Mouse (Mus musculus) intestine, embryonic 16.5 days (tissue): ENCODE measurements around the gene Card19. TPM values are rescaled to one million over a fixed set of nuclear protein-coding genes. Genes with fewer than 3 reads are reported as not detected.

Source experiments
- ATAC-seq: fragments of 200-750 bp; cut with Nextera tagmentation; 2 replicates; pipeline ENCODE4 v1.8.0; 2017; ENCODE audit warnings: moderate TSS enrichment, moderate library complexity
- H3K27ac ChIP-seq: fragments of 300-500 bp; sonication (generic); 2 replicates; pipeline ENCODE4 v1.5.1; 2014; ENCODE audit warnings: mild to moderate bottlenecking, low read length
- H3K27me3 ChIP-seq: fragments of 300-500 bp; sonication (generic); replicated peaks from 2 replicates; pipeline ENCODE4 v1.6.1; 2014; ENCODE audit warnings: low read length, control low read depth, mixed read lengths; ENCODE audit not compliant: control insufficient read depth, insufficient read depth
- H3K36me3 ChIP-seq: fragments of 300-500 bp; sonication (generic); 2 replicates; pipeline ENCODE4 v1.6.1; 2014; ENCODE audit warnings: low read length, control low read depth; ENCODE audit not compliant: control insufficient read depth, insufficient read depth
- H3K4me1 ChIP-seq: fragments of 300-500 bp; sonication (generic); 2 replicates; pipeline ENCODE4 v1.6.1; 2014; ENCODE audit warnings: low read length, control low read depth, mixed read lengths; ENCODE audit not compliant: control insufficient read depth, insufficient read depth
- H3K4me2 ChIP-seq: fragments of 300-500 bp; sonication (generic); 2 replicates; pipeline ENCODE4 v1.6.1; 2014; ENCODE audit warnings: low read depth, low read length, control low read depth
- H3K4me3 ChIP-seq: fragments of 300-500 bp; sonication (generic); 2 replicates; pipeline ENCODE4 v1.5.1; 2014; ENCODE audit warnings: mild to moderate bottlenecking, low read length
- H3K9ac ChIP-seq: fragments of 300-500 bp; sonication (generic); 2 replicates; pipeline ENCODE4 v1.6.1; 2014; ENCODE audit warnings: low read depth, low read length
- H3K9me3 ChIP-seq: fragments of 300-500 bp; sonication (generic); 2 replicates; pipeline ENCODE4 v1.6.1; 2016; ENCODE audit warnings: low read length, control low read depth; ENCODE audit not compliant: control insufficient read depth
- WGBS: fragments of 180-500 bp; shearing (Covaris S2); extraction: QIAGEN DNeasy Blood & Tissue Kit; methylation state at CpG from one replicate; pipeline ENCODE4 v1.1.7; 2014; 5-methylcytosine and 5-hydroxymethylcytosine counted together
- polyA plus RNA-seq: library from polyadenylated mRNA; unstranded; fragments of >200 nt; fragmentation: Nextera tagmentation; extraction: Ambion mirVana; gene quantifications from 2 replicates; pipeline ENCODE4 v1.2.1, GENCODE M21; 2015

Gene Card19
- polyA plus RNA-seq, 1 experiment from 2014 or later: 58.8 TPM

DNA sequence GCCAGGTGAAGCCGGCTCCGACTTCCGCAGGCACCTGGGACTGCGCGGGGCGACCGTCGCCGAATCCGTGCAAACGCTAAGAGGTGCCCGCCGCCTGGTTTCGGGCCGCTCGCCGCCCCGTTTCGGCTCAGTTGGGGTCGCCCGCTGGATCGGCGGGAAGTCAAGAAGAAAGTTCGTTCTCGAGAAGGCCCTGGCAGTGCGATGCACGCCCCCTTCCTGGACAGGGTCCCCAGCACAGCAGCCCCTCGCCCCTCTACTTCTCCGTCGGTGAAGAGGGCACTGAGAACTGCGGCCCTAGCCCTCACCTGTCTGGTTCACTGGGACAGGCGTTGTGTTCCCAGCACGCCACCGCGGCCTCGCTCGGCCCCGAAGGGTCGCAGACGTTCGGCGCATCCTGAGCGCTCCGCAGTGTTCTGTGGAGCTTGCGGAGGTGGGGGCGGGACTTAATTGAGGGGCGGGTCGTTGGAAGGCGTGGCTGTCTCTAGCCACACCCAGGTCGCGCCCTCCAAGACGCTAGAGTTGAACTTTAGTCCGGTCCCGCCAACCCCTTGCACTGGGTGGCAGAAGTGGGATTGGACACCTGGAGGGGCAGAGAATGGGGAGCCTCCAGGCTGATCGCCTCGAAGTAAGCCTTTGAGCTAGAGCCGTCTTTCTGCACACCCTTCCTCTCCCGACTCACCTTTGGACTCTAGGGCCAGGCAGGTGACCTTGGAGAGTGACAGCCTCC is 32.1 kb upstream of the Card19 start:
- Histone ChIP-seq H3K27me3 (peaks cover 22% of the 10 kb centered on the region), H3K36me3 (no peaks in the 10 kb centered on the region), H3K9ac (peak overlapping the region; percentile 54), H3K9me3 (no peaks in the 10 kb centered on the region), H3K4me2 (peak overlapping the region; percentile 95), H3K4me3 (peak overlapping the region; percentile 54), H3K4me1 (peaks cover 11% of the 10 kb centered on the region), H3K27ac (no peak overlapping the region)
- ATAC-seq: peak; percentile 85
- 1% methylated on average over 58 of the region's 58 CpGs for WGBS

DNA sequence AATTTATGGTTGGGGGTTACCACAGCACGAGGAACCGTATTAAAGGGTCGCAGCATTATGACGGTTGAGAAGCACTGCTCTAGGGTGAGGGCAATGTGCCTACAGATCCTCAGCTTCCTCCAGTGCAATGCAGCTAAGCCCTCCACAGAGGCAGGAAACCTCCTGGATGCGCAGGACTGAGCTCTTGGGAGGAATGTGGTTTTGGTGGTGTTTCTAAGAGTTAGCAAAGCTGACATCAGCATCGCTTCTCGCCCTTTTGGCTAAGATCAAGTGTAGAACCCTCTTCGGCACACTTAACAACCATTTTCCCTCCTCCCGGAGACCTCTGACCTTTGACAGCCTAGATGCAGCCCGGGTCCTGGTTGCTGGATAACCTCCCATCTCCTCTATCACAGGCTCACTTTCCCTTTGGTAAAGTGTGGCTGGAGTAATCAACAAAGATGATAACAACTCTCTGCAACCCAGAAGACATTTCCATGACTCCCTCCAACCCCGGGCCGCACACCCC is 31.4 kb upstream of the Card19 start:
- no peaks in the 10 kb centered on the region for H3K36me3 ChIP-seq
- H3K27me3 ChIP-seq: peaks cover 22% of the 10 kb centered on the region
- H3K4me3 ChIP-seq: peak overlapping the region; percentile 54
- 38% methylated on average over 12 of the region's 12 CpGs for WGBS
- ATAC-seq: 0 out of 2 replicates have a peak, but pooled peaks have one; percentile 1
- H3K4me1 ChIP-seq: peaks cover 11% of the 10 kb centered on the region
- peak overlapping the region; percentile 95 for H3K4me2 ChIP-seq
- H3K27ac ChIP-seq: no peak overlapping the region
- peak overlapping the region; percentile 54 for H3K9ac ChIP-seq
- no peaks in the 10 kb centered on the region for H3K9me3 ChIP-seq

DNA sequence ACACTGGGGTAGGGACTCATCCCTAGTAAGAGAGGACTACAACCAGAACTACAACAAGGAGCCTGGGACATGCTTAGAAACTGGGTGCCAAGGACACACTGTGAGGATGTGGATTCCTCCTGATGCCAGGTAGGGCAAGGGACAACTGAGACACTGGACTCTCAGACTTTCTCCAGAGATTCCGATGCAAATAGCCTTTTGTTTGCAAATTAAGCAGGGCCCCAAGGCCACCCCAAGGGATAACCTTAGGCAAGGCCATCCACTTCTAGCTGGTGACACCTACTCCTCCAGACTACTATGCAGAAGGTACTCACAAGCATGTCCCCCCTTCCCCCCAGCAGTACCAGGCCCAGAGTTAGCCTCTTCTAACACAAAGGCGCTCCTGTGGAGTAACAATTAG is 30.8 kb upstream of the Card19 start:
- Histone ChIP-seq H3K4me1 (peaks cover 11% of the 10 kb centered on the region), H3K4me3 (no peak overlapping the region), H3K27ac (no peak overlapping the region), H3K27me3 (peaks cover 22% of the 10 kb centered on the region), H3K4me2 (no peak overlapping the region), H3K36me3 (no peaks in the 10 kb centered on the region), H3K9ac (no peak overlapping the region), H3K9me3 (no peaks in the 10 kb centered on the region)
- ATAC-seq: no peak
- 83% methylated on average over 2 of the region's 2 CpGs for WGBS

DNA sequence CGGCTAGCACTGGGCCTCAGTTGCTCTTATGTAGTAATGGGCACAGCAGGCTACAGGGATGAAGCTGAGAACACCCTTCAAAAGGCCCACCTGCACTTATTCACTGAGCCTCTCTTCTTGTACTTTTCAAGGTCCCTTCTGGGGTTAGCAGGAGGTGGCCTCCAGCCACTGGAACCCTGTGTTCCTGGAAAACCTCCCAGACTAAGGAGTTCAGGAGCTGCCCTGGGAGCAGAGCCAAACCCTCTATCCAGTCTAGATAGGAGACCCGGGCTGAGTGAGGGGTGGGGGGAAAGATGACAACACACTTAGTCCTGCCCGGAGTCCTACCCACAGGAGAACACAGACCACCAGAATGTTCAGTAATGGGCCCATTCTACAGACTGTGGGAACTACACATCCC is 30.2 kb upstream of the Card19 start:
- H3K27ac ChIP-seq: no peak overlapping the region
- H3K4me2 ChIP-seq: no peak overlapping the region
- peaks cover 11% of the 10 kb centered on the region for H3K4me1 ChIP-seq
- peaks cover 22% of the 10 kb centered on the region for H3K27me3 ChIP-seq
- H3K4me3 ChIP-seq: no peak overlapping the region
- no peak overlapping the region for H3K9ac ChIP-seq
- no peak for ATAC-seq
- H3K9me3 ChIP-seq: no peaks in the 10 kb centered on the region
- WGBS: 61% methylated on average over 3 of the region's 3 CpGs
- no peaks in the 10 kb centered on the region for H3K36me3 ChIP-seq

DNA sequence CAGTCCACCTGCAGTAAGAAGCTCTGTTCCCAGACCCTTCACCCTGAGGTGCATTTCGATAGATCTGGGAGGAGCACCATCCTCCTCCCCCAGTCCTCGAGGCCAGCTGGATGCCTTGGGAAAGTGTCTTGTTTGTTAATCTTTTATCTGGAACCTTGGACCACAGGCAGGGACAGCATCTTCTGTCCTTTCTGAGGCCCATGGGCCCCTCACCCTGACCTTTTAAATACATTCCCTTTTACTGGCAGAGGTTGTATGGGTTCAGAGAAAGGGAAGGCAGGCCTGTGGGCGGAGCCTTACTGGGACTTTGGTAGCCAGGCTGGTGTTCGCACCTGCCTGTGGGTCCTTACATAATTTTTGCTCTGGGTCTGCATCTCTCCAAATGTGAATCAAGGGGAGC is 29.4 kb upstream of the Card19 start:
- Histone ChIP-seq H3K27me3 (peaks cover 22% of the 10 kb centered on the region), H3K36me3 (no peaks in the 10 kb centered on the region), H3K9me3 (no peaks in the 10 kb centered on the region), H3K4me1 (peaks cover 11% of the 10 kb centered on the region), H3K4me2 (no peak overlapping the region), H3K27ac (no peak overlapping the region), H3K9ac (no peak overlapping the region), H3K4me3 (no peak overlapping the region)
- ATAC-seq: no peak
- 65% methylated on average over 4 of the region's 4 CpGs for WGBS

DNA sequence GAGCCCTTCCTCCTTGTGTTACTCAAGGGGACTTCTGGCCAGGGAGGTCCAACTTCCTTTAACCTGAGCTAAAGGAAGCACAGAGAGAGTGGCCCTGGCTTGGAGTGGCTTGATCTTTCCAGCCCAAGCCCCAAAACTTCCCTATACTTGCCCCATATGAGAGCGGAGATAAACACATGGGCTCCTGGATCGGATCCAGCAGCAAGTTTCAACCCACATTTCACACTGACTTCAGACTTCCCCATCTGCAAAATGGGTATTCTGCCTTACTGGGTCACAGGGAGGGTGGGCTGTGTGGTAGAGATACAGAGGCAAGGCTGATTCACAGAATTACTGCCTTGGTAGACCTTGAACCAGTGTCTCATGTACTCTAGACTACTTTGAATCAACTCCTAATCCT is 27.7 kb upstream of the Card19 start:
- H3K27me3 ChIP-seq: peaks cover 21% of the 10 kb centered on the region
- no peak overlapping the region for H3K4me3 ChIP-seq
- 87% methylated on average over 2 of the region's 2 CpGs for WGBS
- H3K9ac ChIP-seq: no peak overlapping the region
- H3K4me1 ChIP-seq: peaks cover 10% of the 10 kb centered on the region
- no peaks in the 10 kb centered on the region for H3K36me3 ChIP-seq
- ATAC-seq: no peak
- no peak overlapping the region for H3K4me2 ChIP-seq
- no peak overlapping the region for H3K27ac ChIP-seq
- H3K9me3 ChIP-seq: no peaks in the 10 kb centered on the region

DNA sequence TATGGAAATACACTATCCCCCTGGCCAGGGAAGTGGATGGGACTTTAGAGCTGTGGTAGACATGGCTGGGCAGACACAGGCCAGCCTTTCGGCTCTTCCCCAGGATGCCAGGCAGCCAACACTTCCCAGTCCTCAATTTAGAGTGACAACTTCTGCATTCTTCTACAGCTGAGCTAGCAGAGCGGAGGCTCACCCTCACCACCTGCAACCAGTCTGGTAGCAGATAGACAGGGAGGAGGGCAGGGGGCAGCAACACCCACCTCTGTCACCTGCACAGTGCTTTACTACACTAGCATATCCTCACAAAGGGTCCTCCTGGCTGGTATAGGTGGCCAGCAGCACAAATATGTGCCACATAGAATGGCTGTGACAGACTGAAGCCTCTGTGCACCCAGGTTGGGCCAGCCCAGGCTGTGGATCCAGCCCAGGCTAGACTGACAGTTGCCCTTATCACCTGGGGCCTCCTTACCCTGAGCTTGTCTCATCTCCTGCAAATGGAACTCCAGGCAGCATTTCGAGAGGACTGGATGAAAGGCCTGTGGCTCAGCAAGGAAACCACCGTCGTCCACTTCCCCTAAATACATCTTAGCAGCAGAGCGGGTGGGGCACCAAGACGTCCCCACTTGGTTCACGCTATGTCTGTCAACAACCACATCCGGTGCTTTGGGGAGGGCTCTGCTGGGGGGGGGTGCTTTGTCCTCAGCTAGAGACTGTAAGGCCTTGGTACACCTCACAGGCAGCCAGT is 26.7 kb upstream of the Card19 start:
- Histone ChIP-seq H3K36me3 (no peaks in the 10 kb centered on the region), H3K9me3 (no peaks in the 10 kb centered on the region), H3K9ac (no peak overlapping the region), H3K4me1 (no peaks in the 10 kb centered on the region; the same call in 1 of the 2 replicates), H3K27me3 (peaks cover 11% of the 10 kb centered on the region), H3K4me3 (no peak overlapping the region), H3K4me2 (no peak overlapping the region), H3K27ac (0 out of 2 replicates have a peak overlapping the region, but pooled peaks have one; percentile 27)
- WGBS: 68% methylated on average over 9 of the region's 9 CpGs
- ATAC-seq: no peak

DNA sequence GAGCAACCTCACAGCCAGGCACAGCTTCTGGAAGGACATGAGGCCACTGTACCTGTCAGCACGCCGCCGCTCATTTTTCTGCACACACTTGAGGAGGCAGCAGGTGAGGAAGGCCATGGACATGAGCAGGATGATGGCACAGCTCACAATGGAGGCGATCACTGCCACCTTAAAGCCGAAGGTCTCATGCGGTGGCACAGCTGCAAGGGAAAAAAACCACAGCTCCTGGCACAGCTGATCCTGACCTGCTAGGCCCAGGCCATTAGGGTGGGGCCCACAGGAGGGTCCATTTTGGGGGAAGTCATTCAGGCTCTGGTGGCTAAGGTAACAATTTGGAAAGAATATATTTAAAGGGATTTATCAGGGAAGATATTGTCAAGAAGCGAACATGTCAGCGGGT is 22.9 kb upstream of the Card19 start:
- Histone ChIP-seq H3K27me3 (no peaks in the 10 kb centered on the region), H3K9me3 (no peaks in the 10 kb centered on the region), H3K4me2 (no peak overlapping the region), H3K4me3 (no peak overlapping the region), H3K27ac (no peak overlapping the region), H3K4me1 (no peaks in the 10 kb centered on the region), H3K36me3 (no peaks in the 10 kb centered on the region), H3K9ac (no peak overlapping the region)
- no peak for ATAC-seq
- WGBS: 94% methylated on average over 8 of the region's 8 CpGs

DNA sequence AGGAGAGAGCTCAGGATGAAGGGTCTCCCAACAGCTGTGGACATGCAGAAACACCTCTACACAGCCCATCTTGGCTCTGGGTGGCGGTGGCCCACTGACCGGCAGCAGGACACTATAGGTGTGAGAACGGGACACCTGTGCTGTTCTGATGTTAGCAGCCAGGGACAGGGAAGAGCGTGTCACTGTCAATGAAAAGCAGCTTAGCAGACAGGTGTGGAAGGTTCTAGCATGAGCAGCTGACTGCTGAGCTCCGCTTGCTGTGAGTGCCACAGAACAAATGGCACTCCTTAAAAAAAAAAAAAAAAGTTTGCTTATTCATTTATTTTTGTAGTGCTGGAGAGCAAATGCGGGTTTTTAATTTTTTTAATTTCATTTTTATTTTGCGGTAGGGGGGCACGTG is 21.8 kb upstream of the Card19 start:
- Histone ChIP-seq H3K4me3 (no peak overlapping the region), H3K9ac (no peak overlapping the region), H3K9me3 (no peaks in the 10 kb centered on the region), H3K4me2 (no peak overlapping the region), H3K27me3 (no peaks in the 10 kb centered on the region), H3K36me3 (no peaks in the 10 kb centered on the region), H3K27ac (no peak overlapping the region), H3K4me1 (no peaks in the 10 kb centered on the region)
- WGBS: 88% methylated on average over 8 of the region's 8 CpGs
- ATAC-seq: no peak
